Mouse (Mus musculus): ENCODE data around the gene Nprl2. TPM values are rescaled to one million over a fixed set of nuclear protein-coding genes. Genes with fewer than 3 reads are reported as not detected.

Nprl2 gene
- 41.0 and 48.6 TPM in 2 replicates for polyA plus RNA-seq (2014; fragmentation: Nextera tagmentation; extraction: Ambion mirVana)

GRCm38 (mm10) chr9:107541474-107542351 lies at the start of gene Nprl2, which contains the start of gene Cyb561d2:
TSS of gene Nprl2 (plus strand) at chr9:107542226.
TSS of gene Cyb561d2 (minus strand) at chr9:107542193.
- Histone ChIP-seq H3K9ac (ENCODE audit: low read depth, low read length) (peak within 1 kb of the TSS; percentile 65), H3K4me3 (ENCODE audit: low read length) (peak within 1 kb of the TSS; percentile 45), H3K4me2 (replicated peaks; ENCODE audit: low read depth, low read length) (peak within 1 kb of the TSS; percentile 77), H3K27me3 (ENCODE audit: control insufficient read depth, insufficient read depth, low read length) (no peaks in the 10 kb centered on the region), H3K9me3 (ENCODE audit: control insufficient read depth, low read length) (no peaks in the 10 kb centered on the region), H3K36me3 (ENCODE audit: control insufficient read depth, insufficient read depth, low read length) (peaks cover 46% of the 10 kb centered on the region), H3K4me1 (ENCODE audit: control insufficient read depth, insufficient read depth, low read length) (peaks cover 18% of the 10 kb centered on the region), H3K27ac (ENCODE audit: low read depth, low read length) (0 out of 2 replicates have a peak within 1 kb of the TSS, but pooled peaks have one; percentile 44)
- 1% methylated on average over 46 of the region's 46 CpGs for WGBS
- peak; percentile 85 for ATAC-seq (ENCODE audit: low FRiP score, low TSS enrichment)

- Histone ChIP-seq H3K9ac (ENCODE audit: low read depth, low read length) (no peak overlapping the region), H3K4me1 (ENCODE audit: control insufficient read depth, insufficient read depth, low read length) (no peaks in the 10 kb centered on the region), H3K36me3 (ENCODE audit: control insufficient read depth, insufficient read depth, low read length) (no peaks in the 10 kb centered on the region), H3K4me3 (ENCODE audit: low read length) (no peak overlapping the region), H3K4me2 (replicated peaks; ENCODE audit: low read depth, low read length) (no peak overlapping the region), H3K27me3 (ENCODE audit: control insufficient read depth, insufficient read depth, low read length) (no peaks in the 10 kb centered on the region), H3K9me3 (ENCODE audit: control insufficient read depth, low read length) (no peaks in the 10 kb centered on the region), H3K27ac (ENCODE audit: low read depth, low read length) (no peak overlapping the region)
- 69% methylated on average over 1 of the region's 1 CpGs for WGBS
- no peak for ATAC-seq (ENCODE audit: low FRiP score, low TSS enrichment)
Observed at GRCm38 (mm10) chr9:107493511-107493910, 48.5 kb upstream of the Nprl2 start.

DNA sequence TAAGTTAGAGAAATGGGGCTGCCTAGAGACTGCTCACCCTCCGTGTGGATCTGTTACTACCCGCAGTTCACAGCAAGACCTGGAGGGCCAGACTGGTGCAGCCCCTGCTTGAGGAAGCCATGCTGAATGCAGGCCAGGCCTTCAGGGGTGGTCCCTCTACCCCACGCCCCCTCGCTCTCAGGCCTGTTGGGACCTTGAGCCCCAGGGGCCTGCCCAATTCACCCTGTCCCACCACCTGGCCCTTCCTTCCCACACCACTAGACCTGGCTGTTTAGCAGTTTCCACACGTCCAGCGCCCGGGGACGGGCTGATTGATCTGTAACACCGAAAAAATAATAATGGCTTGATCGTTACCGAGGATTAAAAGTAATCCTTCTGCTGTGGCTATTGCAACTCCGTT lies 47.8 kb upstream of the Nprl2 start:
- no peak overlapping the region for H3K27ac ChIP-seq (ENCODE audit: low read depth, low read length)
- H3K4me2 ChIP-seq (replicated peaks; ENCODE audit: low read depth, low read length): no peak overlapping the region
- H3K4me1 ChIP-seq (ENCODE audit: control insufficient read depth, insufficient read depth, low read length): no peaks in the 10 kb centered on the region
- no peaks in the 10 kb centered on the region for H3K9me3 ChIP-seq (ENCODE audit: control insufficient read depth, low read length)
- no peak overlapping the region for H3K9ac ChIP-seq (ENCODE audit: low read depth, low read length)
- ATAC-seq (ENCODE audit: low FRiP score, low TSS enrichment): no peak
- no peaks in the 10 kb centered on the region for H3K27me3 ChIP-seq (ENCODE audit: control insufficient read depth, insufficient read depth, low read length)
- 81% methylated on average over 12 of the region's 12 CpGs for WGBS
- H3K4me3 ChIP-seq (ENCODE audit: low read length): no peak overlapping the region
- no peaks in the 10 kb centered on the region for H3K36me3 ChIP-seq (ENCODE audit: control insufficient read depth, insufficient read depth, low read length)

GRCm38 (mm10) chr9:107496359-107496758 lies 45.7 kb upstream of the Nprl2 start:
- H3K4me1 ChIP-seq (ENCODE audit: control insufficient read depth, insufficient read depth, low read length): no peaks in the 10 kb centered on the region
- H3K4me3 ChIP-seq (ENCODE audit: low read length): no peak overlapping the region
- no peak for ATAC-seq (ENCODE audit: low FRiP score, low TSS enrichment)
- 89% methylated on average over 3 of the region's 3 CpGs for WGBS
- no peaks in the 10 kb centered on the region for H3K36me3 ChIP-seq (ENCODE audit: control insufficient read depth, insufficient read depth, low read length)
- no peak overlapping the region for H3K4me2 ChIP-seq (replicated peaks; ENCODE audit: low read depth, low read length)
- 0 out of 2 replicates have a peak, but pooled peaks cover 2% of the 10 kb centered on the region for H3K27me3 ChIP-seq (ENCODE audit: control insufficient read depth, insufficient read depth, low read length)
- no peak overlapping the region for H3K9ac ChIP-seq (ENCODE audit: low read depth, low read length)
- H3K27ac ChIP-seq (ENCODE audit: low read depth, low read length): no peak overlapping the region
- no peaks in the 10 kb centered on the region for H3K9me3 ChIP-seq (ENCODE audit: control insufficient read depth, low read length)

GRCm38 (mm10) chr9:107500708-107501286 lies 41.2 kb upstream of the Nprl2 start:
- no peak for ATAC-seq (ENCODE audit: low FRiP score, low TSS enrichment)
- WGBS: 74% methylated on average over 3 of the region's 3 CpGs
- Histone ChIP-seq H3K9me3 (ENCODE audit: control insufficient read depth, low read length) (no peaks in the 10 kb centered on the region), H3K4me2 (replicated peaks; ENCODE audit: low read depth, low read length) (no peak overlapping the region), H3K27me3 (ENCODE audit: control insufficient read depth, insufficient read depth, low read length) (0 out of 2 replicates have a peak, but pooled peaks cover 2% of the 10 kb centered on the region), H3K27ac (ENCODE audit: low read depth, low read length) (no peak overlapping the region), H3K4me1 (ENCODE audit: control insufficient read depth, insufficient read depth, low read length) (no peaks in the 10 kb centered on the region), H3K9ac (ENCODE audit: low read depth, low read length) (no peak overlapping the region), H3K36me3 (ENCODE audit: control insufficient read depth, insufficient read depth, low read length) (no peaks in the 10 kb centered on the region), H3K4me3 (ENCODE audit: low read length) (no peak overlapping the region)

GRCm38 (mm10) chr9:107502131-107502846 lies 39.7 kb upstream of the Nprl2 start:
- Histone ChIP-seq H3K9me3 (ENCODE audit: control insufficient read depth, low read length) (no peaks in the 10 kb centered on the region), H3K9ac (ENCODE audit: low read depth, low read length) (no peak overlapping the region), H3K27ac (ENCODE audit: low read depth, low read length) (no peak overlapping the region), H3K4me3 (ENCODE audit: low read length) (no peak overlapping the region), H3K4me2 (replicated peaks; ENCODE audit: low read depth, low read length) (no peak overlapping the region), H3K36me3 (ENCODE audit: control insufficient read depth, insufficient read depth, low read length) (no peaks in the 10 kb centered on the region), H3K4me1 (ENCODE audit: control insufficient read depth, insufficient read depth, low read length) (no peaks in the 10 kb centered on the region; the same call in 1 of the 2 replicates), H3K27me3 (ENCODE audit: control insufficient read depth, insufficient read depth, low read length) (0 out of 2 replicates have a peak, but pooled peaks cover 2% of the 10 kb centered on the region)
- WGBS: 87% methylated on average over 12 of the region's 12 CpGs
- no peak for ATAC-seq (ENCODE audit: low FRiP score, low TSS enrichment)

GRCm38 (mm10) chr9:107504662-107505537 lies 37.1 kb upstream of the Nprl2 start:
- WGBS: 80% methylated on average over 19 of the region's 19 CpGs
- H3K36me3 ChIP-seq (ENCODE audit: control insufficient read depth, insufficient read depth, low read length): no peaks in the 10 kb centered on the region
- H3K27ac ChIP-seq (ENCODE audit: low read depth, low read length): no peak overlapping the region
- ATAC-seq (ENCODE audit: low FRiP score, low TSS enrichment): no peak
- H3K9me3 ChIP-seq (ENCODE audit: control insufficient read depth, low read length): no peaks in the 10 kb centered on the region
- H3K27me3 ChIP-seq (ENCODE audit: control insufficient read depth, insufficient read depth, low read length): peaks cover 5% of the 10 kb centered on the region; the same call in 1 of the 2 replicates
- H3K4me2 ChIP-seq (replicated peaks; ENCODE audit: low read depth, low read length): no peak overlapping the region
- H3K4me3 ChIP-seq (ENCODE audit: low read length): no peak overlapping the region
- H3K9ac ChIP-seq (ENCODE audit: low read depth, low read length): no peak overlapping the region
- H3K4me1 ChIP-seq (ENCODE audit: control insufficient read depth, insufficient read depth, low read length): no peaks in the 10 kb centered on the region; the same call in 1 of the 2 replicates

GRCm38 (mm10) chr9:107508266-107508665 lies 33.8 kb upstream of the Nprl2 start:
- Histone ChIP-seq H3K4me3 (ENCODE audit: low read length) (no peak overlapping the region), H3K9me3 (ENCODE audit: control insufficient read depth, low read length) (no peaks in the 10 kb centered on the region), H3K27ac (ENCODE audit: low read depth, low read length) (no peak overlapping the region), H3K4me2 (replicated peaks; ENCODE audit: low read depth, low read length) (no peak overlapping the region), H3K9ac (ENCODE audit: low read depth, low read length) (no peak overlapping the region), H3K27me3 (ENCODE audit: control insufficient read depth, insufficient read depth, low read length) (peaks cover 2% of the 10 kb centered on the region; the same call in 1 of the 2 replicates), H3K4me1 (ENCODE audit: control insufficient read depth, insufficient read depth, low read length) (peaks cover 15% of the 10 kb centered on the region), H3K36me3 (ENCODE audit: control insufficient read depth, insufficient read depth, low read length) (no peaks in the 10 kb centered on the region)
- WGBS: 51% methylated on average over 10 of the region's 10 CpGs
- no peak for ATAC-seq (ENCODE audit: low FRiP score, low TSS enrichment)
